Mouse (Mus musculus) ovary, adult 10 weeks (tissue): ENCODE measurements around the gene Krtap11-1. TPM values are rescaled to one million over a fixed set of nuclear protein-coding genes. Genes with fewer than 3 reads are reported as not detected.

Experiments used
- polyA plus RNA-seq: library from polyadenylated mRNA; stranded (reverse); fragments of 350-450 nt; fragmentation: Illumina TruSeq; extraction: RNeasy Lipid Tissue Mini Kit (QIAGEN cat#74804); gene quantifications from one replicate; pipeline ENCODE4 v1.2.3, GENCODE M21; 2014

Gene Krtap11-1
- polyA plus RNA-seq, result not detected

DNA sequence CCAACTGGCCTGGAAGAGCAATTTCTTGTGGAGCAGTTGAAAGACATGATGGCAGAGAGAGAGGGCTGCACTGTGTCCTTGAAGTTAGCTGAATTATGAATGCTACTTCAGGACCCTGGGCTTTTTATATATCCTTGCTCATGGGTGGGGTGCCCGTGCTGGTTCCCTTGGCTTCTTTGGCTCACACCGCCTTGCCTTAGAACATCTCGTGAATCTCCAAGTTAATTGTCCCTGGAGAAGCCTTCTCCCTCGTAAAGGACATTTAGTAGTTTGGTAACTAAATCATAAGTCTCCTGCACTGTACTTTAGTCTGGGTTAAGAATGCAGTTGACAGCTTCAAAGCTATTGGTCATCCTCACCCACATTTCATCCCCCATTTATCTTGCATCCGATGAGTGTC lies at the start of gene Krtap11-1:
Gene Krtap11-1 (minus strand): TSS at position 101 of the 400 bp plus-strand sequence.

Other genes with a start within 250 kb of the Krtap11-1 start
- gene Krtap21-1, start 167.3 kb downstream of the Krtap11-1 start, polyA plus RNA-seq, result not detected
- not detected for gene Krtap6-2, start 151.1 kb downstream of the Krtap11-1 start, polyA plus RNA-seq
- gene Krtap8-1, start 83.2 kb downstream of the Krtap11-1 start, polyA plus RNA-seq, result not detected
- gene Krtap7-1, start 62.9 kb downstream of the Krtap11-1 start, polyA plus RNA-seq, result not detected